Mouse (Mus musculus) urinary bladder, postnatal 4 days (tissue): Measurements from ENCODE around the gene Vwa8.

Experiments
- DNase-seq, 2 experiments: peaks; one replicate each; pipeline ENCODE4 v3.0.0; 2021 to 2022; ENCODE audit warnings: low spot score in 2 of 2

The Vwa8 gene

DNA sequence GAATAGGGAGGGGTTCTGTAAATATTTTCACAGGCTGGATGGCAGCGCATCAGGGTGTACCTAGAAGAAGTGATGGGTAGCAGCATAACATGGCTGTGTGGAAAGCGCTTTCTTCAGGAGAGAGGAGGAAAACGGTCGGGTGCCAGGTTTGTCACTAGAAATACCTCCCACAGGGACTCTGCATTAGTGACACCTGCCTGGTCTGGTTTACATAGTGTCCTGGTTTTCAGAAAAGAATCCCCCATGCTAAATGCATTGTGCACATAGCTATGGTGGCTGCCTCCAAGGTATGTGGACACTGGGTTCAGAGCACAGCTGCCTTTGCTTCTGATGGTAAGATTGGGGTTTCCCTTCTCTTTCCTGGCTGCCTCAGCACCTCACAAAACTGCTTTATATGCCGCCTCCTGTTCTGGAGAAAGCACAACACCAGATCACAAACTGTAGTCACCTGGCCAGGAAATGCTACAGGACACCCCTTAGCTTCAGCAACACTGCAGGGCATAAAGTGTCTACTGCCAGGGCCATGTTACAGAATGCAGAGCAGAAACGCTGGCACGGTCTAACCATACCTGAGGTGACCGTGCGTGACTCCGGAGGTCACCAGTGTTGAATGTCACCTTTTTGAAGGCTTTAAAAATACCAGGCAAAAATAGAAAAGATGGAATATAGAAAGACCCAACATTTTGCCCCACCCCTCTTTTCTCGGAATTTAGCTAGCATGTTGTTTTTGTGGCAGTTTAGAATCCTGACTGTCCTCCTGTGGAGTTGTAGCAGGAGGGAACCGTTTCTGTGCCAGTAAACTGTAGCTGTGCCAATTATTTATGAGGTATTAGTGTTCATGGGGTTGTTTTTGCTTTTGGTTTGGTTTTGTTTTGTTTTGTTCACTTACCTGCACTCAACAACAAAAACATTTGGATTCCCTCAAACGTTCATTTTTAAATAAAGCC lies 295.7 kb downstream of the Vwa8 start:
- DNase-seq, result no peak

DNA sequence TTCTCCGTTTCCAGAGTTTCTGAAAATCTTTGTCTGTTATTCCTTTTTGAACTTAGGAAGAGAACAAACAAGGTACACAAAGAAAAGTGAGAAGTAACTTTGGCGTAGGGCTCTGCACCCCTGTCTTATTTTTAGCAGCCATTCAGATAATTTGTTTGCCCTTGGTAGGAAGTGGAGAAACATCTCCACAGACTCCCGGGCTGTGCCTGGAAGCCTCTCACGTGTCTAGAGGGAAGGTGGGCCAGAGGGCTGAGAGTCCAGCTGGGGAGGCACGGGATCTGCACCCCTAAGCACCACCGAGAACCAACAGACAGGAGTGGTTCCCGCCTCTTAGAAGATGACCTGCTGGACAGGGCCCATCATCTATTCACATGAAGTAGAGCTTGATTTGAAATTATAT lies 302.9 kb downstream of the Vwa8 start:
- no peak for DNase-seq

DNA sequence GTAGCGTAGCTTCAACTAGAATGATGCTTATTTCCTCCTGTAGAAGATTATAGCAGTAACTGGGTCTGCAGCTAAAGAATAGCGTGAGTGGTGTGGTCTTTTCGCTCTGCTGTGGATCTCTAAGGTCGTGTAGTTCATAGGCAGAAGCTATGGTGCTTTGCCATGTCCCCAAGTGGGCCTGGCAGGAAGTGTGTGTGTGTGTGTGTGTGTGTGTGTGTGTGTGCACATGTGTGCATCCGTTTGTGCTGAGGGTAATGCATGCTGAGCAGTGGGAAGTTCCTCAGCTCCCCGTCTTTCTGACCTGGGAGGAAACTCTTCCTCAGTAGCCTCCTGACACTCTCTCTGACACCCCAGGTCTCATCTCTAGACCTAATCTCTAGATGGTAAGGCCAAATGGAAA lies 305.0 kb downstream of the Vwa8 start:
- no peak for DNase-seq

DNA sequence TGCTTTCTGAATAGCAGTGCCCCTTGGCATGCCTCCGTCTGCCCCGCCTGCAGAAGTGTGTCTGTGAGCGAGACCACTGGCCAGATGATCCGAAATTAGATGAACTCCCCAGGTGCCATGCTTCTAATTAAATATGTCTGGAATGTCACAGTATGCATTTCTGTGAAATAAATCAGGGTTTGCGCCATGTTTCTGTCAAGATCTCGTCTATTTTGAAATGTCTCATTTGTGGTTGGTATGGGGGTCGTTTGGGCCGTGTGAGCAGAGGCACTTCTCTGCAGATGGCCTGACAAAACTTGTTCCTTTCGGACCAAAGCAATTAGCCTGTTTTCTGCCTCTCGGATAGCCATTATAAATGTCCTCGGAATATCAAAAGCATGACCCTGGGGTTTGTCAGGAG lies 306.1 kb downstream of the Vwa8 start:
- no peak for DNase-seq

DNA sequence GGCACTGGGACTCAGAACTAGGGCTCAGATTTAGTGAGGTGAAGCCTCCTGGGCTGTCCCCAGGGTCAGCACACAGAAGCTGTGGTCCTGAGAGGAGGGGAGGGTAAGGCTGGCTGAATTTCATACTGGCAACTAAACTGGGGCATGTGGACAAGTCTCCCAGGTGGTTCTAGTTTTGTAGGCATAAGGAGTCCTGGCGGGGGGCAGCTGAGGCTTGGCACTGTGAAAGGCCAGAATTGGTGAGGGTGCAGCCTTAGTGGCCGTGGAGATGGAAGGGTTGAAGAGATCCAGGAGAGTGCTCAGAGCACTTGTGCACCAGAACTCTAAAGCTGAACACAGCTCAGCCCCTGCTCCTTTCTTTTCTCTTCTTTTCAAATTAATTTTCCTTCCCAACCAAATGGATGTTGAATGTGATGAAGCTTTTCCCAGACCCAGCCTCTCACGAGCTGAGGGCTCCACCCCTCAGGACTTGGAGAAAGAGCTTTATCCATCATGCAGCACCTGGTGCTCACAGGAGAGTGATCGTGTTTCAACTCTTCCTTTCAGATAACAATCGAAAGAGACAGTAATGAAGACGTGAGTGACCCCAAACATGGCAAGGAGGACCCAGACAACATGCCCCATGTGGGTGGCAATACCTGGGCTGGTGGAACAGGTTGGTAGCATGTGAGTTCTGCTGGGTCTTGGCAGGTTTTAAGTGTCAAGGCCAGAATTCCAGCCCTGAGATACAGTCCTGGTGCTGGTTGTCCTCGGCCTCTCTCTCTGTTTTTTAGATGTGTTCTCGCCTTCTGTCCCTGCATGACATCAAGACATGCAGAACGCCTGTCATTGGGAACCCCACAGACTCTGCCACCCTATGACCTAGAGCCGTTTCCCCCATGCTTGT lies 307.9 kb downstream of the Vwa8 start:
- no peak for DNase-seq

DNA sequence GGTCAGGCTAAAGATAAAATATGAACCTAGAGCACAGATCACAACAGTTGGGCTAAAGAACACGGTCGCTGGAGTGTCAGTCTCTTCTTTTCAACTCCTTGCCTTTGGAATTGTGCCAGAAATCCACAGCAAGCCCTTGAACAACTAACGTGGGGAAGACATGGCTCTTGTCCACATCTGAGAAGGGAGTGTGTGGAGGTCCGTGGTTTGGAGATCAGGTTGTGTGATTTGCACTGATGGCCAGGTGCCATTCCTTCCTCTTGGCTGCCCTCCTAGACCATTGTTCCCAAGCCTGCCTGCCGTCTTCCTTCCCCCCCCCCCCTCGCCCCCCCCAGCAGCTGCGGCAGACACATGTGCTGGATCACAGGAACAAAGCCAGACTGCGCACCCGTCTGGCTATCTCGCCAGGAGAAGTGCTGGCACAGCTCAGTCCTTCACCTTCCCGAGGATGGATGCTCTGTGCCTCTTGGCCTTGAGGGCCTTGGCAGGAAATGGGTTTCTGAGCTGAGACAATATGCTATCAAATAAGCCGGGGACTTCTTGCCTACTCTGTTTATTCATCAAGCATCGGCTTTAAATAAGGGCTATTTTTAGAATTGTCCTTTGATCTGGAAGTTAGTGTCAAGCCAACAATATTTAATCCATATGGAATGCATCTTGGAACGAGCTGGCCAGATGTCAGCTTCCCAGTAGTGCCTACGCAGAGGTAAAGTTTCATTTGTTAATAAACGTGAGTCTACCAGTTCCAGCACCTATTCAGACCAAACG lies 308.8 kb downstream of the Vwa8 start:
- peak in 1 of 2 experiments; percentile 43 for DNase-seq

DNA sequence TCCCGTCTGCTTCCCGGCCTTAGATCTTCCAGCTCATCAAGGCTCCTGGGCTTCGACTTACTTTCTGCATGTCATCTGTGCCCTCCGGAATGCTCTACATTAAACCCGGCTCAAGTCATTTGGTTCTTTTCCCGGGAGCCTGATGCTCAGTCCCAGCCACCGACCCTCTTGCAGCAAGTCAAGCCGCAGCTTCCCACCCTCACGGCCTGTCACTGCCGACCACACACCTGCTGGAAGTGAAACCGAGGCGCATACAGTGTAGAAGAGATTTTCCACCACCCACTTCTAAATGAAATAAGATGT lies 309.3 kb downstream of the Vwa8 start:
- DNase-seq, result no peak

DNA sequence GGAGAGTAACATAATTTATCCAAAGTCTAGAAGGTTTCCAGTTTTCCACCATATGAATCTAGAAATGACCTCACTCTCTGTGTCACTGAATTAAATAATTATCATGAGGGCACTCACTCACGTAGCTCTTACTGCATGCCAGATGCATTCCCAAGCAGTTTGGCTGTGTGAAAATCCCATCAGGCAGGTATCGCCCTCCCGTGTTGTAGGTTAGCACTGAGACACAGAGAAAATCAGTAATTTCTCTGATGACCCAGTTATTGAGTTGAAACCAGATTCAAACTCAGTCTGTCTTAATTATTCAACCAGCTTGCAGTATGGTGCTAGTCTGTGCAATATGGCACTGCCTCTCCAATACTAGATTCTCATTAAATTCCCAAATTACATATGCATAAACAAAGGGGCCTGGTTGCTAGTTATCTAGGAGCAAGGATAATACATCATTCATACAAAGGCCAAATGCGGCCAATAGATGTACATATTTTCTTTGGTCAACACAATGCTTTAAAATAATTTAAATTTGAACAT lies 309.9 kb downstream of the Vwa8 start:
- no peak for DNase-seq

DNA sequence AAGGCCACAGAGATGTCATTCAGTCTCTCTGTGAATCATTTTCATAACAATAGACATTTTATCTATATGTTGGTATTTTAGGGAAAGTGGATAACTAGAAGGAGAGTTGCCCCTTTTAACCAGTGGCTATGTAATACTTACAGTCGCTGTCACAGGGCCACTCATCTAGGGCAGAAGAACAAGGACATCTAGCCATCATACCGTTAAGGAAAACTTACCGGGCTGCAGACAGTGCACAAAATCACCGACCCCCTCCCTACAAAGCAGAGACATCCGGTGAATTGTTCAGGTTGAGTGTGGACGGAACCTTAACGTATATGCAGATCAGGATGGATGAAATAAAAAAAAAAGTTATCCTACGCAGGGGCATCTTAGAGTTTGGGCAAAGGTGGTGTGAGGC lies 310.6 kb downstream of the Vwa8 start:
- DNase-seq, result no peak

DNA sequence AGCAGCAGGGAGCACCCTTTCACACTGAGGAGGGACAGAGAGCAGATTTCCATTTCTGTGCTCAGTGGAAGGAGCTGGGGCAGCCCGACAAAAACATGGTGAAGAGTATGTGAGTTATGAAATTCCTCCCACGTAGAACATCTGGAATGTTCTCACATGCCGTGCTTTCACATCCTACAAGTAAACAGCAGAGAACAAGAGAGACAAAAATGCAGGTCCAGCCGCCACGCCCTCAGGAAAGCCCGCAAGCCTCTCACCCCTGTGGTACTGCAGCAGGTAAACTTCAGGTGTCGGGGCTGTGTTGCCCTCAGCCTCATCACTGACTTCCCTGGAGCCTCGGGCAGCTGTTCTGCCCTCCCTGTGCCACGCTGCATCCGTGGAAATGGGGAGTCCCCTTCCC lies 311.6 kb downstream of the Vwa8 start:
- no peak for DNase-seq

DNA sequence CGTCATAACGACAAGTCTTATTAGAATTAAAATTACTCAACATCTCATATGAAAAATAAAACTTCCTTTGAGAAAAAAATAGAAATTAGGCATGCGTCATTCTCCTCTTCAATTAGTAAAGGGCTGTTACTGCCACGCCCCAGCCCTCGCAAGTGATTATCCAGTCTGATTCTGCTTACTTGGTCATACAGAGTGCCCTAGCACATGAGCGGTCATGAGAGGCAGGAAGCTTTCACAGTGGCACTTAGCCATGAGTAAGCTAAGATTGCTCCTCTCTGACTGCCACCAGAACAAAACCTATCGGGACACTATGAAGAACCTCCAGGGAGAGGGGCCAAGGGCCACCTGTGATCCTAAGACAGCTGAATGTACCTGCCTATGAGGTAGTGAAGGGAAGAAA lies 312.1 kb downstream of the Vwa8 start:
- DNase-seq, result no peak

DNA sequence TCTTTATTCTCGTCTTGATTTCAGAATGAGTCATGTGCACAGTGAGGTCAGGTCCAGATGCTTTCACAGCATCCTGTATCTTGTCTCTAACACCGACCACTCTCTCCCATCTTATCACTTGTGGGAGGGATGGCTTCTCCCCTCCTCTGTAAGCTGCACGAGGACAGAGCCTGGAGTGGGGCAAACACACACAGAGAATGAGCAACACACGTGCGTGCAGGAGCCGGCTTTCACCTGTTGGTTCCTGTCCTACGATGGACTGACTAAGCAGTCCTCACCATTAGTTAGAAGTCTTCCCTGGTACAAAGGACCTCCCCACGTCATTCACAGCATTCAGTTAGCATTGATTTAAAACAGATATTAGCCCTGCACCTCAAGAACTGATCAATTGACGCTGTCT lies 312.9 kb downstream of the Vwa8 start:
- no peak for DNase-seq

DNA sequence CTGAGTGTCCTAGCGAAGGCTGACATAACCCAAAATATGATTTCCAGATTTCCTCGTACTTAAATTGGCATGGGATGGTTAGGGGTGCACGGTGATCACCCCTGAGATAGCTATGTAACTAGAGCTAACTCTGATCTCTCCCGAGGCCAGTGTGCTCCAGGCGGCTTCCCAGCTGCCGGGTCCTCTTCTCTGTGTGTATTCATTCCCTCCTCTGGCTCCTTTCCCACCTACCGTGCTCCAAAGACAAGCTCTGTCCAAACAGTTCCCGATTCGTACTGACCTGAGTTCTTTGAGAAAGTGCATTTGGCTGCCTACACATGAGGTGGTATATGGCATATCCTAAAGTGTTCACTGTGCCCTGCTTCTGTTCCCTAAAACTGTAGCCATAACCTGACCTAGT lies 313.8 kb downstream of the Vwa8 start:
- no peak for DNase-seq

DNA sequence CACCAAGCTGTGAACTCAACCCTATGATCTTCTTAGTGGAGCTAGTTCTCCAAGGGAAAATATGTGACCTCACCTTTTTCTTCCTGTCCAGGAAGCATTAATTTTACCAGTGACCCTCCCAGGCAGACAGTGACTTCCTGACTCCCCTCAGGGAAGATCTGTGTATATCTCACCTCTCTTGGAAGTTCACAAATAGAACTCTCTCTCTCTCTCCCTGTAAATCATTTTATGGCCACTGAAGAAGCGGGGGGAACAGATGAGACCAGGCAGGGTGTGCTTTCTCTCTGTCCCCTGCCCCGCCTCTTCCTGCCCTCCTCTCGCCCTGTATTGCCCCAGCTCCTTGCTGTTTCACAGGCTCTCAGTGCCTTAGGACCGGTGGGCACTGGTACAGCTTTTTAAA lies 315.5 kb downstream of the Vwa8 start:
- no peak for DNase-seq

DNA sequence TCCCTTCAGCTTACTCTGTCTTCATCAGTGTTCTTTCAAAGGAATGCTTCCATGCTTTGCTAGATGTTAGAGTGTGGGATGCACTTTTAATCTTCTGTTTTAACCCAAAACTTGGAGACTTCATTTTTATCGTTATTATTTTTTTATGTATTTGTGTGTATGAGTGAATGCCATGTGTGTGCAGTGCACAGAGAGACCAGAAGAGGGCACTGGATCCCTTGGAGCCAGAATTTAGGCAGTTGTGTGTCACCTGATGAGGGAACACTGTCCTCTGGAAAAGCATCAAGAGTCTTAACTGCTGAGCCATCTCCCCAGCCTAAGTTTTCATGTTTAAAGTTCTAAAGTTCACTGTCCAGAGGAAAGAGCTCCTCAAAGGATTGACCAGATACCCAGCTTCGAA lies 316.1 kb downstream of the Vwa8 start:
- no peak for DNase-seq

DNA sequence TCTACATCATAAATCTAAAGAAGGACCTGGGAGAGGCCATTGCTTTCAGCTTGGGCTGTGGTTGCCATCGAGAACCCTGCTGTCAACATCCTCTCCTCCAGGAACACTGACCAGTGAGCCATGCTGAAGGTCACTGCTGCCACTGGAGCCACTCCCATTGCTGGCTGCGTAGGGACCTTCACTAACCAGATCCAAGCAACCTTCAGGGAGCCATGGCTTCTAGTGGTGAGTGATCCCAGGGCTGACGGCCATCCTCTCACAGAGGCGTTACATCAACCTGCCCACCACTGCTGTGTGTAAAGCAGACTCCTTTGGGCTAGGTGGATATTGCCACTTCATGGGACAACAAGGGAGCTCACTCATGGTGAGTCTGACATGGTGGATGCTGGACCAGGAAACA lies 325.7 kb downstream of the Vwa8 start:
- no peak for DNase-seq

DNA sequence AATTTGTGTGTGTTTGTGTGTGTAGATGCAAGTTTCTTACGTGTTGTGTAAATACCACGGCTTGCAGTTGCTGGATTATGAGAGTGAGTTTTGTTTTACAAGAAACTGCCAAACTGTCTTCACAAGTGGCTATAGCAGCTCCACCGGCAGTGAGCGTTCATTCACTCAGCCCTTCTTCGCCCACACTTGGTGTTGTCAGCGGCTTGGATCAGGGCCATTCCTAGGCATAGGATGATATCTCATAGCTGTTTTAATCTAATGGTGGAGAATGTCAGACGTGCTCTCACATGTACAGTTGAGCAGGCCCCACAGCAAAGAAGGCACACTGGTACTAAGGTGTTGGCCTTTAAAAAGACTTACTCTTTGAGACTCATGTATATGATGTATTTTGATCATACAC lies 328.9 kb downstream of the Vwa8 start:
- DNase-seq, result no peak

DNA sequence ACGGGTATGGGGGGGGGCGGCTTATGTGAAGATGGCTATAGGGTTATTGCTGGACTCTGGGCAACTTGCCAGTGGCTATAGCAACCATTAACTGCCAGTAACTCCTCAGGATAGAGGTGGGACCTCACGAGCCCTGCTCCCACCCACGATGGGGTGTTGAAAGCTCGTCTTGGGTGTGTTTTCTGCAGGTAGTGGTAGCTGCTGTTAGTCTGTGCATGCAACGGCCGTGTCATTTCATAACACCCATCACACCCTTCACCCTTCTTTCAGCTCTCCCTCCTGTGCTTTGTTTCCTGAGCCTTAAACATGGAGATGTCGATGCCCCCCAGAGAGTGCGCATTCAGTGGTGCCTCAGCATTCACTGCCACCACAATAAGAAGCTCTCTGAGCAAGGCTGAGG lies 329.4 kb downstream of the Vwa8 start:
- no peak for DNase-seq

DNA sequence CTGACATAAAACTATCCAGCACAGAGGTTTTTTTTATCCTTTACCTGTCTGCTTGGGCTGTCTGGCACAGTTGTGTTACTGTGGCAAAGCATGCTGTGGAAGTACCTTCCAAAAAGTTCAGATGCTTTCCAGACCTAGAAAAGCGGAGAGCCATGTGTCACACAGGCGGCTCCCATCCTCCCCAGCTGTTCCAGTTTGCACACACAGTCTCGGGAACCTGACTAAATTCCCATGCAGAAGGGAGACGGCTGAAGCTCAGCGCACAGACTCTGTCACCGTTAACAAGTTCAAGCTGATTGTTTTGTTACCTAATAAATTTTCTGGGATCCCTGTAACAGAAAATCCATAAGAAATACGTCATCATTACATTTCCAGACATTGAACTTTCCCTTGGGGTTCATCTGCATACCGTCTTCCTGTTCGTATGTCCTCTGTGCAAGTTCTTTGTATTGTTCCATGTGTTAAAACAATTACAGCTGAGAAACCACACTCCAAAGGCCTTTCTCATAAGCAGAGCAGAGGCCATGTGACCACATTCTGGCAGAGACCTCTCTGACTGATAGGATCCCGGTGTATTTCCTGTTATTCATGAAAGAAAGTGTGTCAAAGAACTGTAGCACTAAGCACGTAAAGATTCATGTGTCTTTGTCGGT lies 331.4 kb downstream of the Vwa8 start:
- DNase-seq, result no peak

DNA sequence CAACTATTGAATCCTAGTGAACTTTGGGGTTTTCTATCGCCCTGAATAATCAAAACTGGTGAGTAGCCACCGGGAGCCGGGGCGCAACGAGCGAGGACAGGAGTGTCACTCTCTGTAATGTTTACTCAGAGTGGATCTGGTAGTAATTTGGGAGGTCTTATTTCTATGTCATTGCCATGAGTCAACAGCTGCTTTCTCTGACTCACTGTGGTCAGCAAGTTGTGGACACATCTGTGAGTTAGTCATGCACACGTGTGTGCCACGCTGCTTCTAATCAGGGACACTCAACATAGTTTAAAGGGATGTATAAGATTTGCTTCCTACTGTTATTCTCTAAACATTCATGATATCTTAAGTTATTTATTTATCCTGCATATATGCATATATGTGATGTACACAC lies 332.9 kb downstream of the Vwa8 start:
- no peak for DNase-seq

DNA sequence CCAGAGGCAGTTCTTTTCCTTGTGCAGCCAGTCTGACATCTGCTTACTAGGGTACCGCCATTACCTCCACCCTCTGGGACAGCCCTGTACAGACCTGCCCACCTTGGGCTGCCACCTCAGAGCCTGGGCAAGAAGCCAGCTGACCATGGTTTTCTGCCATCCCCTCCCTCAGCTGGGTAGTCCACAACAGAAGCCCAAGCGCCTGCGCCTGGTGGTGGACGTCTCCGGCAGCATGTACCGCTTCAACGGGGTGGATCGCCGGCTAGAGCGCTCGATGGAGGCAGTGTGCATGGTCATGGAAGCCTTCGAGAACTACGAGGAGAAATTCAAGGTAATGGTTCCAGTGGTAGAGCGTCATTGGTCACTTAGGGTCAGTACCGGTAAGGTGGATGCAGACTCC lies 333.9 kb downstream of the Vwa8 start:
- DNase-seq, result no peak

DNA sequence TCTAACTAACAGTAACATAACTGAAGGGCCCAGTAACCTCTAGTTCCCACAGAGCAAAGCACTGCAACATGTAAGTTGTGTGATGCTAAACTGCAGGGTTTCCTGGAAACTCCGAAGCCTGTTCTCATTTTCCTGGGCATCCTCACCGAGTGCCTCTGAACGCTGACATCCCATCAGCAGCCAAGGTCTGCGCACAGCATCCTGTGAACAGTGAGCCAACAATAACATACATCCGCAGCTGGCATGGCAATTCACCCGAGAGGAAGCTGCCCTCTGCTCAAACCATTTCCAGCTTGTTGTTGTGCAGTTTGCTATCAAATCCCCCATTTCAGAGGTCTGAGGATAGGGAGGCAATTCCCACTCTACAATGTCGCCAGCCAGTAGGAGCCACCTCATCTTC lies 334.4 kb downstream of the Vwa8 start:
- no peak for DNase-seq
